Mouse (Mus musculus) cerebellum, adult 11-12 months (tissue): ENCODE results near the gene Gramd1b.
A peak's percentile ranks its signal among the peaks of the same experiment; 100 is the strongest.

Experiments
- DNase-seq: peaks from one replicate; pipeline ENCODE4 v3.0.0; 2022

Gramd1b gene

DNA sequence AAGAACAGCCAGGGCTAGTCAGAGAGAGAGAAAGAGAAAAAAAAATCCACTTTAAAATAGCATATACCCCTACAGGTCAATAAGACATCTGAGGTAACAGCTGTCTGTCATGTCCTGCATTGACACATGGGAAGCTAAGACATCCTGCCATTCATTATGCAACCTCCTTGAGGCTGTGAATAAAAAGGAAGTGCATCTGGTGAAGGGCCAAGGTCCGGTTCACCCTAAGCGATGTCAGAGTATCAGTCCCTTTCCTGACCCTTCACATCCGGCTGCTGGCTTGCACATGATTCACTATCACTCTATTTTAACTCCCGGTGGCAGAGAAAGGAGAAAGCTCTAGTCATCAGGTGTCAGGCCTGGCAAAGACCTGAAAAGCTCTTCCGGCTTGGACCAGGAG is 73.7 kb downstream of the Gramd1b start:
- no peak for DNase-seq

DNA sequence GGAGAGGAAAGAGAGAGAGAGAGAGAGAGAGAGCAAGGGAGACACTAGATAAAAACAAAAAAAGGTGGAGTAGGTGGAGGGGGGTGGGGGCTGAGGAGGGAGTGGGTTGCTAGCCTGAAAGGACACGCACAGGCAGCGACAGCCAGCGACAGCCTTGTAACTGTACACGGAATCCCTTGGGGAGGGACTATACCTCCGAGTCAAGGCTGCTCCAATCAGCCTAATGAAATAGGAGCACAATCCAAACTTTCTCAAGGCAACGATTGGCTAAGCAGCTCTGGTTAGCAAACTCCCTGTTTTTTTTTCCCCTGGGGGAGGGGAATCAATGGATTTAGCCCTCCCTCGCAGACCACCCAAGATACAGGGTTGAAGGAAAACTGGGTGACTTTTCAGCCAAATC is 75.0 kb downstream of the Gramd1b start:
- DNase-seq: no peak

DNA sequence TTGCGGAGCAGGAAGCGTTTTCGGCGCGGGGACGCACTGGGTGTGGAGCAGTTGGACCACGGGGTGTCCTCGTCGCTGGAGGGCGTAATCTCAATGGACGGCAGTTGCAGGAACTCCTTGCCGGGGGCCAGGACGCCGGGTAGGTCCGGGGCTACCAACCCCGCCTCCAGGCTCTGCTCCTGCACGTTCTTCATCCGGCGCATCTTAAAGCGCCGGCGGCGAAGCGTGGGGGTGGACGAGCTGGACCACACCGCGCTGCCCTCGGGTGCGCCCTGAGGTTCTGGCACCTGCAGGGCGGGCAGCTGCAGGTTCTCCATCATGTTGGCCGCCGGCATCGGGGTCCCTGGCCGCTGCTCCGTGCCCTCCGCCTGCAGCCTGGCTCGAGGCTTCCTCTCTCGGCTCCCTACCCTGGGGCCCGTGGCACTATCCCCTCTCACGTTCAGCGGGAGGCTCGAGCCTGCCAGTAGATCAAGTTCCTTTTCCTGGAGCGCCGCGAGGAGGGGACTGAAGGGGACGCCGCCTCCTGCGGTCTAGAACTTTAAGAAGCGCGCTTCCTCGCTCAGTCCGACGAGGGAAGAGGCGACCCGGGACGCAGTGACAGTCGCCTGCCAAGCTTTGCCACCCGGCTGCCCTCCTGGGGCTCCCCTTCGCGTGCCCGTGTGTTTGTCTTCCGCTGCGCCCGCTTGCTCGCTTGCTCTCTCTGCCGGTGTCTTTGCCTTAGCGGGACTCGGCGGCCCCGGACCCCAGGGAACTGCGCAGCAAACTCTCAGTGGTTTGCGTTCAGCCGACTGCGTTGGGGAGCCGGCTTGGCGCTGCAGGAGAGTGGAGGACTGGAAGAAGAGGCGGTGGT is 75.6 kb downstream of the Gramd1b start:
- peak; percentile 74 for DNase-seq

DNA sequence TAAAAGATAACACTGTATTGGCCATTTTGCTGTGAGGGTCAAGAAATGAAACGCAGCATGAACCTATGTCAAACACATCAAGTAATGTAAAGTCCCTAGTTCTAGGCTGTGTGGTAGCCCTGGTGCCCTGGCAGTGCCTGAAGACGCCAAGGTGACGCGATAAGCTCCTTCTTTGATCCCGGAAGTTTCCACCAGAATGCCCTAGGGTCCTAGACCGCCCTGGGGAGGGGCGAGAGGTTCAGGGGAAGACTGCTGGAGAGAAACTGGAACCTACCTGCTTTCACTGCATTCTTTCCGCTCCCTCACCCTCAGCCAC is 76.2 kb downstream of the Gramd1b start:
- DNase-seq: no peak

DNA sequence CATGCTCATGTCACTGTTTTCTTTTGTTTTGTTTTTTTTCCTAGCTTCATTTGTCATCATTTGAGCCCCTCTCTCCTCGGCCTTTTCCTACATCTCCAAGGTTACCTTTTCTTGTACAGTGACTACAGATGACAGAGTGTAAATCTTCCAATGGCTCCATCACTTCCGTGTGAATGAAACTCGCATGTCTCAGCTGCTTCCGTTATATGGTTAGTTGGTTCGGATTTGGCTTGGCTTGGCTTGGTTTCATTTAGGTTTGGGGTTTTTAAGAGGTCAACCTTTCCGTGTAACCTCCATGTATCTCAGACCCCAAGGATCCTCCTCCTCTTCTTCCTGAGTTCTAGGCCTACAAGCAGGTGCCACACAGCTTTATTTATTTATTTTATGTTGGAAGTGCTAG is 77.3 kb downstream of the Gramd1b start:
- DNase-seq: no peak

DNA sequence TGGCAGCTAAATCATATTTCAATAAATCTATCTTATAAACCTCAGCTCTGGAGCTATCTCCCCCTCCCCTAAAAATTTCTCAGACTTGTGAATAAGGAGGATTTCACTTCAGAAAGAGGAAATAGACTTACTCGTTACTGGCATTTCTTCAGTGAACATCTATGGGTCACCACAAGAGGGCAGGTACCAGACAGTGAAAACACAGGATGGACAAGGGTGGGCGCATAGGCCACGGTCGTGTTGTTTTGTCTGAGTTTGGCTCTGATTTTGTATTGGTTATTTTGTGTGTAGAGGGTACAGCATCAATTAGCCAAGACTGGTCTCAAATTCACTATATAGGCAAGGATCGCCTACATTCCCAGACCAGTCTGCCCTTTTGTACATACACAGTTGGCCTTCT is 79.0 kb downstream of the Gramd1b start:
- no peak for DNase-seq

DNA sequence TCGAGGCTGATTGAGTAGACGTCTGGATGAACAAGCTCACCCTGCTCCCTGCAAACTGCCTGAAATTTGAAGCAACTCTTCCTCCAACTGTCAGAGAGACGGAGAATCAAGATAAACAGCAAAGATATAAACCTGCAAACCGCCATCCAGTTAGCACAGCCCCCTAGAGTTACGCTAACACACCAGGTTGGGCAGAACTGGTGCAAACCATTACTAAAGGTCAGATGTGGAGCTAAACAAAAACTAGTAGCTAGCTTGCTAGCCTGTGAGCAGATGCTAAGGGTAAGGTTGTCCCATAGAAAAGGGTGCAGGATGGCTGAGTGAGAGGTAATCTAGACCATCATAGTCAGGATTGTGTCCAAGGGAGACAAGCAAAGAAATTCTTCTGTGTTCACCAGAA is 80.4 kb downstream of the Gramd1b start:
- DNase-seq: no peak

DNA sequence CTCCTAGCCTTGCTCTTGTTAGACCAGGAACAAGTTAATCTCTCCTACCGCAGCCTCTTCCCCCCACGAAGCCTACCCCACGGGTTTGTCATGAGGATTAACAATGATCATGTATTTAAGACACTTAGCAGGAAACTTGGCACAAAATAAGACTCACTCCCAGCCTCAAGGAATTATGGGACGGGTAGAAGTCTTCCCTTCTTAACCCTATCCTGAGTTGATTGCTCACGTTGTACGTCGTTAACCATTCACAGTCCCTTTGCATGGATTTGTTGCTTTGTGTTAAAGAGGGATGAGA is 80.8 kb downstream of the Gramd1b start:
- no peak for DNase-seq

DNA sequence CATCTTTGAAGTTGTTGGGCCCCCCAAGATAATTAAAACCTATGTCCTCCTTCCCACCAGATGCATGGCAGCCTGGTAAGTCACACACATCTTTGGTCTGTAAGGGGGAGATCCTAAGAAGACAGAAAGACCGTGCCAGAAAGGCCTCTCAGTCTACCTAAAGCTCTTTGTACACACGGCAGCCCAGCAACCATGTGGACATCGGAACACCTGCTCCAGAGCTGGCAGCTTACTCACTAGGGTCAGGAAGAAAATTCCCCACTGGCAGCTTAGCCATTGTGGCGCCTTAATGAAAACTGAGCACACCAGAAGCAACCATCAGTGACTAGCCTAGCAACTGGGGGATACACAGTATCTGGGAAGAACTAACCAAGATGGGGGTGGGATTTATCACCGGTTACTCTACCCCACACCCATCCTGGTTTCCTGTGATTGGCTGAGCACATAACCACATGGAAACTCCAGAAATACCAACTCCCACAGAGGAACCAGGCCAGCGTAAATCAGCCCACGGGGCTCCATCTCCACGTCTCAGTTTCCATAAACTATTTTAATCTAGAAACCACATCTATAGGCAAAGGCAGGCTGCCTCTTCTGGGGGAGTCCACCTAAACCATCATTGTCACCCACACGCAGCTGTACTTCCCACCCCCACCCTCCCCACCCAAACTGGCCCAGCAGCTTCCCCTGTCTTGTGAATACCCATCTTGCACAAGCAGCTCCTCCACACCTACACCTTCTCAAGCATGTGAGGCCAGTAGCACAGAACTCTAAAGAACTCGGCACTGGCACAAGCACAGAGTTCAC is 81.4 kb downstream of the Gramd1b start:
- no peak for DNase-seq

DNA sequence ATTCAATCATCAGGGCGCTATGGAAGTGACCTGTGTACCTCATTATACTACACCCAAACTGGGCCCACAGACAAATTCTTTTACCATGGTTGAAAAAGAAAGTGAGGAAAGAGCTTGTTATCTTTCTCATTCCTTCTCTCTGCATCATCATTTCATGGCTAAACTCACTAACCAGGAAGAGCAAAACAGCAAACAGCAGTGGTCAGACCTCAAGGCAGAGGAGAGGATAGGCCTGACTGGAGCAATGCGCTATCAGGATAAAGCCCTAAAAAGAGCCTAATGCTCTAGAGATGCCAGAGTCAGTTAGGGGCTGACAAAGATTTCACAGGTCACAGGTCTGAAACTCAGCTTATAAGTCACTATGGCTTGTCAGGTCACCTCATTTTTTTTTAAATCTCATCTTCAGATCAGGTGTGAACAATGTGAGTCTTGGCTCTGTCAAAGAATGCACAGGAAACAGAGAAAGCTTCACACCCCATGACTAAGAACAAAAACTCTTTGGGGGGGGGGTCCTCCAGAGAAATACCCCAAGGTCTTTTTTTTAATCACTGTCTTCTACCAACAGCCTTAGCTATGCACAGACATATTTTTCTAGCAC is 82.4 kb downstream of the Gramd1b start:
- no peak for DNase-seq

DNA sequence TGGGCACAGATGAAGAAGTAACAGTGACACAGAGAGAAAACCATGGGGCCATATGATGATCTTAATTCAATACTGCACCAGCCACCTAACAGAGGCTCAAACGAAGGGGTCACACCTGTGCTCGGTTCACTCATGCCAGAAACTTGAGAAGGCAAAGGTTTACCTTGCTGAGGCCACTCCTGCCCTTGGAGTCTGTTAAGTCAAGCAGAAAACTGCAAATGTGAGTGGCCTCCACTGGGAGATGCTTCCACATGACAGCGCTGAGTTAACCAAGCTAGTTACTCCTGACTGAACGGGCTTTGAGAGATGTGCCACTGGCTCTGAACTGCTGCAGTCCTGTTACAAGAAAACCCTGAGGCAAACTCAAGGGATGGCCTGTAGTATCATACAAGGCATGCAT is 83.9 kb downstream of the Gramd1b start:
- no peak for DNase-seq

DNA sequence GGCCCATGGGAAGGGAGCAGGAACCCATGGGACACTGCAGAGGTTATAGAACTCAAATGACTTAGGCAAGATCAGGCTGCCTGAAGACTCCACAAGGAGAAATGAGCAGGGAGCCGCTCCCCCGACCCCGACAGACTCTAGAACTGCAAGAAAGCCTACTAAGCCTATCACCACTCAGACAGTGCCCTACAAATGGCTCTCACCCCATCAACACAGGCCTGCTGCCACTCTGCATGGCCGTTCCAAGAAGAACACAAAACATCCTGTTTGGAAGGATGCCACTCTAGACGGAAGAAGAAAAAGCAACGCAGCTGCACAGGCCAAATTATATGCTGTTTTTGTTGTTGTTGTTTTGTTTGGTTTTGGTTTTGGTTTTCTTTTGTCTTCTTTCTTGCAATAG is 86.2 kb downstream of the Gramd1b start:
- no peak for DNase-seq

DNA sequence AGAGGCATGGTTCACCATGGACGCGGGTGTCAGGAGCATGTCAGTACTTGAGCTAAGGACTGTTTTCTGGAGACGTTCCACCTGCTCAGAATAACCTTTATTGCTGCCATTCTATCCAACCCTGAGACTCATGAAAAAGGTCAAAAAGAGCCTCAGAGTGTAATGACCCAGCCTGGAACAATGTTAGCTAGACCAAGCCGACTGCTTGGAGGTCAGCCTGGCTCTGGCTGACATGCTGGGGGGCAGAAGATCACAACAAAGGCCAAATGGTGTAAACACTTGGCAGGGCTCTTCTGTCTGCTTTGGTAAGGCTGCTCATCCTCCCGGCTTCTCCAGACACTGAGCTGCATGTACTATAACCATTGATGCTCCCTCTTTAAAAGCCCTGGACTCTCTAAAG is 88.4 kb downstream of the Gramd1b start:
- DNase-seq: no peak

DNA sequence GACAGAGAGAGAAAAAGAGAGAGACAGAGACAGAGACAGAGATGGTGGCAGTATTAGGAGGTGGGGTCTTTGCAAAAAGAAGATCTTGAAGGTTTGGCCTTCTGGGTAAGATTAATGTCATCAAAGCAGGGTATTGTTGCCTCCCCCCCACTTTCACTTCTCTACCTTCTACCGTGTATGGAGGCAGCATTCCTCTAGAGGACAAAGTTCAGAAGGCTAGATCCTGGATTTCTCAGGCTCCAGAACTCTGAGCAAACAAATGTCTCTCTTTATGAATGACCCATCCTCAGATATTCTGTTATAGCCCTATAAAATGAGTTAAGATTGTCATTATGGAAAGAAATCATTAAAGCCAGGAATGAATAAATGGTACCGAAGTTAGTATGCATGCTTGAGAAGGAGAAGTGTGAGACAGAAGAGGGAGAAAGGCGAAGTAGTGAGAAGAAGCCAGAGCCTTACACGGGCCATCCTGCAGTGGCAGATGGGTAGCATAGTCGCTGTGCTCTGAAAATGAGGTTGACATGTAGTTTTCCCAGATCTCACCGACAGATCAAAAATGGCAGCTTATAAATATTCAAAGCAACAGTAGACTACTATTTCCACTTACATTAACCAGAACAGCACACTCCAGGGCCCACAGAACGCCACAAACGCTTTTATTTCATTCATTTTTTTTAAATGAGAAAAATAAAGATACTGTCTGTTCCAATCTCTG is 91.1 kb downstream of the Gramd1b start:
- DNase-seq: no peak

DNA sequence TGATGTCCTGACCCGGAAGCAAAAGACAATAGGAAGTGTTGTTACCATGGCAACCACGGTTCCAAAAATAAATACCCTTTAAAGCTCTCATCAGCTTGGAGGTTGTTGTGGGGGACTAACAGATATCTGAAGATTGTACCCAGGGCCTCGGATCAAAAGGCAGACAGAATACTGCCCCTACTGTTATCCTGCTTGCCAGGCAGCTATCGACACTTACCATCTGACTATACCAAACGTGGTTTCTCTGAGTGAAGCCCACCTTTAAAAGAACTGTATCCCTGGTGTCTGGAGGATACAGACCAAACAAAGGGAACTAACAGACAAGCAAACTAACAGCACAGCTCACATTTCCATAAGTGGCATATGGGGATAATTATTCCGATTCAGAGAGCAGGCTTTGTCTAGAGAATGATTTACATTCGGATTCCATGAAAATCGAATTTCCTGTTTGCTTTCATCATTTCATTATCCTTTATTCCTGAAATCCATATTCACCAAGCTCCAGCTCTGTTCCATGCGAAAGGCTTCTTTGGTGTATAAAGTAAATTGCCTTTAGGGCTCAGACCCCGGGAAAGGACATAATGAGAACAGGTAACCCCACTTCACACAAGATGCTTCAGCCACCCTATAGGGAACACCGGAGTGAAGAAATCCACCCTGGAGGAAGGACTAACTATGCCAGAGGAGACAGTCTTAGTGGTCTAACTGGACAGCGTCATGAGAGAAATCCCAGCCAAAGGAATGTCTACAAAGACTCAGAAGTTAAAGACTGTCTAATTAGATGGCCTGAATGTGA is 92.3 kb downstream of the Gramd1b start:
- no peak for DNase-seq

DNA sequence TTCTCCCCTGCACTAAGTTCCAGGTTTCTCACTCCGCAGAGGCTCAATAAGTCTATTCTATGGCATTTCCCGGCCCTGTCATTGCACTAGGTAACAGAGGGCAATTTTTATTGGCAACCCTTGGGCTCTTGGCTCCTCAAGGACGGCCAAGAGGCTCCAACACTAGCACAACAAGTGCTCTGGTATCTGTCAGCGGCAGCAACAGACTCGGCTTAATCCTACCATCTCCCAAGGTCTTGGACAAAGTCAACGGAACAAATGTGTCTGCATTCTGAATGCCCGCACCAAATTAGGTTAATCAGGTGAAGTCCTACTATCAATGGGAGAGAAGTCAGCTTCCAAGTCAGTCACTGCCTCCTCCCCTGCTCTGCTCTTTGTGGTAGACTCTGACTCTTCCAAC is 93.3 kb downstream of the Gramd1b start:
- DNase-seq: no peak

DNA sequence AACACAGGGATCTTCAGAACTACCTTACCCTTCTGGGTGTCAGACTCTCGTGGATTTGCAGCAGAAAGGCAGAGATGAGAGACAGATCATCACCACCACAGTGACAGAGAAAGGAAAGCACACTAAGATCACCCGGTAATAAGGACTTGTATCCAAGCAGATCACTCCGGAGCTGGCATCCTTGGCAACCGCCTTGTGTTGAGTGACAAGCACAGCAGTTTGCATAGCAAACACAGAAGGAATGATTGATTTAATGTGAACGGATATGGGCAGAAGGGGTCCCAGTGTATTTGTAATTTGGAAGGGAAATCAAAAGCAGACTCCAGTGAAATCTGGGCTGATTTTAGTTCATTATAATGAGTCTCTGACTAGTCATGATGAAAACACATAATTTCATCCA is 97.9 kb downstream of the Gramd1b start:
- no peak for DNase-seq

DNA sequence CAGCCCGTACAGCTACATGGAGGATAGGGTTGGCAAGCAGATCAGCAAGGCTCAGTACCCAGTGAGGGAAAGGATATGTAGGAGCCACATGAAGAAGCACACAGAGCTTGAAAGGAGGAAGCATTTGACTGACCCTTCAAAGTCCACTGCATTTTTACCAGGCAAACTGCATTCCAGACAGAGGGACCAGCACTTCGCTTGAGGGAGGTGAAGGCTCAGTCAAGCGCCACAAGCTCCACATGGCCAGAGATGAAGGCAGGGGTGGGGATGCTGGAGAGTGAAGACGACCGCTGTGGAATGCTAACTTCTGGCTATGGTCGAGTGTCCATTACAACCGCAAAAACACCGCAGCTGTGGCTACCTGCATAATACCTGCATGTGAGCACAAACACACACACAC is 100.2 kb downstream of the Gramd1b start:
- no peak for DNase-seq

DNA sequence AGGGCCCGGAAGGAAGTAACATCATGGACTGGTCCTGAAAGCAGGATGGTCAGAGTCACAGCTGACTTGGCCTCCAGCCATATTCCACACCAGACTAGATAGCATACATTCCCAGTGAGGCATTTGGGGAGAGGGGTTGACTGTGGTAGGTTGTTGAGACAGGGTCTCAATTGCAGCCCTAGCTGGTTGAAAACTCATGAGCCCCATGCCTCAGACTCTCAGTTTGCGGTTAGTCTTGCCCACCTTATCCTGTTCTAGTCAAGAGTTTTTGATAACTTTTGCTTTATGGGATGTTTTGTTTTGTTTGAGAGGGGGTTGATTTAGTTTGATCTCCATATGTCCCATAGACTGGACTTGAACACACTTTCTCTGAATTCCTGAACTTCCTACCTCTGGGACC is 103.5 kb downstream of the Gramd1b start:
- no peak for DNase-seq

DNA sequence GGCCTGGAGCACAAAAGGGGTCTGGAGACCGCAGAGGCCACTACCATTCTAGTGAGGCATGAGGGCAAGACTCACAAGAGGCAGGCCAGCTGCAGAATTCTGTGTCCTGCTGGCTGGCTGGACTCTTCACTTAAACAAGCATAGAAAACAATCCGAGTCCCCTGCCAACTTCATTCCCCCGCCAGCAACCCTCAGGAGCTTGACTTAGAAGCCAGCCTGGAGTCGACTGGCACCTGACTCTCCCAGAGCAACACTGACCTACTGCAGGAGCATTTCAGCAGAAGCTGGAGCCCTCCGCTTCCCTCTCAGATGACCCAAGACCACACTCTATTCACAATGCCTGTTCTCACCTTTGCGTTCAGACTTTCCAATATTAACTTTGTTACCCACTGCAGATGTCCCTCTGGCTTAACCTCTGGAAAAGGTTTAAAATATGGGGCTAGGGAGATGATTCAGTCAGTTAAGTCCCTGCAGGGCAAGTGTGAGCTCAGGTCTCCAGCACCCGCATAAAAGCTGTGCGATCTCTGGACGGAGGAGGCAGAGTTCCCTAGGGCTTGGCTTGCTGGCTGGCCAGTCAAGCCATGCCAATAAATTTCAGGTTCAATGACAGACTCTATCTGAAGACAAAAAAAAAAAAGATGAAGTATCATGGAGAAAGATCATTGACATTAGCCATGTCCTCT is 104.8 kb downstream of the Gramd1b start:
- DNase-seq: no peak

DNA sequence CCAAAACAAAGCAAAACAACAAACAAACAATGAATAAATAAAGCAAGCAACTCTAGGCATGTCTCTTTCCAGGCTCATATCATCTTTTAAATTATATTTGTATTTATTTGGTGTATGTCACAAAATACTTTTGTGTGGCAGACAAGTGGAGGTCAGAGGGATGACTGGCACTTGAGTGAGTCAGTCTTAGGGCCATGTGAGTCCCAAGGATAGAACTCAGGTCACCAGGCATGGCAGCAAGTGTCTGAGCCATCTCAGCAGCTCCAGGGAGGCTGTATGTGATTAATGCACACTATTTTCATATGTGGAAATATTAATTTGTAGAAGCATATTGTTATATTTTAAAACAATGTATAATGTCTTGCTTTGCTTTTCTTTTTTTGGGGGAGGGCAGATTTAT is 106.3 kb downstream of the Gramd1b start:
- no peak for DNase-seq

DNA sequence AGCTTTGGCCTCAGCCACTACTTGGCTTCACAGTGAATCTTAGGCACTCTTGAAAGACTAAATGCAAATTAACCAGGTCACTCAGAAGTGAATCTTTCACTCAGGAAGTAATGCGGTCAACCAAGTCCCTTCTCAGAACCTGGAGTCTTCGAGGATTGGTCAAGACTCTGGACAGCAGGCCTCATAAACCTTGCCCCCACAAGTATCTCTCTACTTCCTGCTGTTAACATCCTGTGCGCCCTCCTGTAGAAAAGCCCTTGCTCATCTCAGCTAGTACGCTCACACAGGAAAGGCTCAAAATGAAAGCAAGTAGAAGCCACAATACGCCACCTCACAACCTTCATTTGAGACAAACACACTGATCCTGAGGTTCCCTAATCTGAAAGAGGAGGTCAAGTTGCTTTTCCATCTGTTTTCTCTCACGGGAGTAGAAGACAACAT is 107.7 kb downstream of the Gramd1b start:
- no peak for DNase-seq
